Mouse (Mus musculus) liver, adult 2 months (tissue): ENCODE measurements around the gene Slc13a3. TPM values are rescaled to one million over a fixed set of nuclear protein-coding genes. Genes with fewer than 3 reads are reported as not detected.

Source experiments
- DNase-seq: peaks from one replicate; pipeline ENCODE4 v3.0.0-alpha.2; 2011; ENCODE audit warnings: low read depth, low spot score; ENCODE audit errors: extremely low read depth
- H3K27ac ChIP-seq: fragments of 200-500 bp; replicated peaks from 2 replicates; pipeline ENCODE4 v1.5.1; 2012; ENCODE audit warnings: low read depth, mild to moderate bottlenecking, control low read depth, inconsistent platforms, low read length; ENCODE audit not compliant: insufficient read depth
- H3K27me3 ChIP-seq: fragments of 200-500 bp; 2 replicates; pipeline ENCODE4 v1.6.1; 2012; ENCODE audit warnings: mild to moderate bottlenecking, moderate library complexity, low read length, inconsistent platforms; ENCODE audit not compliant: control insufficient read depth, insufficient read depth
- H3K36me3 ChIP-seq: fragments of 200-500 bp; 2 replicates; pipeline ENCODE4 v1.6.1; 2012; ENCODE audit warnings: low read length, inconsistent platforms; ENCODE audit not compliant: control insufficient read depth, insufficient read depth
- H3K4me1 ChIP-seq: fragments of 200-500 bp; 2 replicates; pipeline ENCODE4 v1.6.1; 2011; ENCODE audit warnings: low read length; ENCODE audit not compliant: control insufficient read depth, insufficient read depth
- H3K4me3 ChIP-seq: fragments of 200-500 bp; 2 replicates; pipeline ENCODE4 v1.5.1; 2011; ENCODE audit warnings: low read depth, mild to moderate bottlenecking, control low read depth, low read length, moderate library complexity; ENCODE audit not compliant: insufficient read depth
- H3K79me2 ChIP-seq: fragments of 200-500 bp; 2 replicates; pipeline ENCODE4 v1.6.1; 2012; ENCODE audit warnings: inconsistent platforms, mild to moderate bottlenecking, low read length, moderate library complexity; ENCODE audit not compliant: control insufficient read depth, insufficient read depth
- H3K9ac ChIP-seq: fragments of 200-500 bp; 2 replicates; pipeline ENCODE4 v1.6.1; 2012; ENCODE audit warnings: low read depth, mild to moderate bottlenecking, control low read depth, inconsistent platforms, low read length
- CTCF ChIP-seq: fragments of 200-500 bp; IDR thresholded peaks from 2 replicates; pipeline ENCODE4 v1.5.1; 2011; ENCODE audit warnings: low read depth, low read length, control low read depth
- POLR2A ChIP-seq: fragments of 200-500 bp; IDR thresholded peaks from 2 replicates; pipeline ENCODE4 v1.6.1; 2011; ENCODE audit warnings: low read length, control low read depth; ENCODE audit not compliant: insufficient read depth; ENCODE audit errors: extremely low read depth
- WGBS: fragments of 180-500 bp; shearing (Covaris S2); methylation state at CpG from one replicate; pipeline ENCODE4 v1.1.7; 2018; 5-methylcytosine and 5-hydroxymethylcytosine counted together
- polyA plus RNA-seq: library from polyadenylated mRNA; depleted of rRNA; stranded (reverse); fragments of >200 nt; gene quantifications from 2 replicates; pipeline ENCODE4 v1.2.3, GENCODE M21; 2012
- total RNA-seq: library from RNA; depleted of rRNA; stranded (reverse); fragments of >200 nt; gene quantifications from 2 replicates; pipeline ENCODE4 v1.2.3, GENCODE M21; 2014

Slc13a3 gene
- total and polyA plus RNA-seq, 2 experiments, result 8.2 to 16.1 TPM

GRCm38 (mm10) chr2:165485826-165486225, 12.8 kb upstream of the Slc13a3 start:
- Histone ChIP-seq H3K79me2 (no peaks in the 10 kb centered on the region), H3K36me3 (peaks cover 3% of the 10 kb centered on the region; the same call in 1 of the 2 replicates), H3K27ac (no peak overlapping the region), H3K4me3 (no peak overlapping the region), H3K4me1 (no peaks in the 10 kb centered on the region), H3K9ac (no peak overlapping the region), H3K27me3 (no peaks in the 10 kb centered on the region)
- no peak for DNase-seq
- 79% methylated on average over 3 of the region's 3 CpGs for WGBS
- no peak for TF ChIP-seq POLR2A
- TF ChIP-seq CTCF, result no peak

GRCm38 (mm10) chr2:165484152-165484551, 11.1 kb upstream of the Slc13a3 start:
- 75% methylated on average over 6 of the region's 6 CpGs for WGBS
- Histone ChIP-seq H3K27ac (no peak overlapping the region), H3K79me2 (no peaks in the 10 kb centered on the region), H3K36me3 (no peaks in the 10 kb centered on the region), H3K9ac (no peak overlapping the region), H3K4me3 (no peak overlapping the region), H3K4me1 (no peaks in the 10 kb centered on the region), H3K27me3 (no peaks in the 10 kb centered on the region)
- TF ChIP-seq POLR2A (no peak), CTCF (no peak)
- no peak for DNase-seq

- TF ChIP-seq POLR2A (no peak), CTCF (no peak)
- Histone ChIP-seq H3K27ac (no peak overlapping the region), H3K4me1 (no peaks in the 10 kb centered on the region), H3K27me3 (no peaks in the 10 kb centered on the region), H3K4me3 (no peak overlapping the region), H3K9ac (no peak overlapping the region), H3K79me2 (no peaks in the 10 kb centered on the region), H3K36me3 (no peaks in the 10 kb centered on the region)
- 34% methylated on average over 8 of the region's 8 CpGs for WGBS
- DNase-seq, result peak; percentile 57
Observed at GRCm38 (mm10) chr2:165482003-165482402, 9.0 kb upstream of the Slc13a3 start.

- no peak for TF ChIP-seq CTCF
- no peak for TF ChIP-seq POLR2A
- Histone ChIP-seq H3K9ac (no peak overlapping the region), H3K4me3 (no peak overlapping the region), H3K79me2 (no peaks in the 10 kb centered on the region), H3K4me1 (no peaks in the 10 kb centered on the region), H3K27me3 (no peaks in the 10 kb centered on the region; the same call in 1 of the 2 replicates), H3K36me3 (no peaks in the 10 kb centered on the region), H3K27ac (no peak overlapping the region)
- DNase-seq, result no peak
- 88% methylated on average over 5 of the region's 5 CpGs for whole genome bisulfite sequencing
Observed at GRCm38 (mm10) chr2:165475850-165476249, 2.8 kb upstream of the Slc13a3 start.

- no peak for TF ChIP-seq POLR2A
- TF ChIP-seq CTCF, result no peak
- 46% methylated on average over 7 of the region's 7 CpGs for WGBS
- no peak for DNase-seq
Observed at GRCm38 (mm10) chr2:165475412-165475811, 2.4 kb upstream of the Slc13a3 start.

GRCm38 (mm10) chr2:165471943-165472342, 1.1 kb downstream of the Slc13a3 start:
- no peaks in the 10 kb centered on the region; the same call in 1 of the 2 replicates for H3K4me1 ChIP-seq
- H3K4me3 ChIP-seq, result no peak overlapping the region
- H3K79me2 ChIP-seq, result no peaks in the 10 kb centered on the region
- TF ChIP-seq POLR2A (no peak), CTCF (no peak)
- peak; percentile 39 for DNase-seq
- no peak overlapping the region for H3K9ac ChIP-seq
- H3K36me3 ChIP-seq, result no peaks in the 10 kb centered on the region
- no peak overlapping the region for H3K27ac ChIP-seq
- no peaks in the 10 kb centered on the region; the same call in 1 of the 2 replicates for H3K27me3 ChIP-seq
- 29% methylated on average over 11 of the region's 11 CpGs for WGBS

More at GRCm38 (mm10) chr2:165475412-165475811, 2.4 kb upstream of the Slc13a3 start:
- Histone ChIP-seq H3K9ac (no peak overlapping the region), H3K4me1 (no peaks in the 10 kb centered on the region), H3K27me3 (no peaks in the 10 kb centered on the region; the same call in 1 of the 2 replicates), H3K36me3 (no peaks in the 10 kb centered on the region), H3K27ac (no peak overlapping the region), H3K79me2 (no peaks in the 10 kb centered on the region), H3K4me3 (no peak overlapping the region)
